Mouse (Mus musculus) CH12.LX (cell line): ENCODE measurements around the gene Irs2. TPM values are rescaled to one million over a fixed set of nuclear protein-coding genes. Genes with fewer than 3 reads are reported as not detected.

Experiments used
- DNase-seq: peaks from one replicate; pipeline ENCODE4 v3.0.0-alpha.2; 2013; ENCODE audit errors: extremely low read depth
- H3K27ac ChIP-seq: 2 replicates; pipeline ENCODE4 v1.5.1; 2012; ENCODE audit warnings: low read depth, mild to moderate bottlenecking, control low read depth, moderate library complexity; ENCODE audit not compliant: insufficient read depth
- H3K27me3 ChIP-seq: replicated peaks from 2 replicates; pipeline ENCODE3; 2012; ENCODE audit warnings: inconsistent platforms
- H3K36me3 ChIP-seq, 2 experiments: replicated peaks in 1 of 2; 2 replicates each; pipeline versions ENCODE3 to v1.6.1; 2012; ENCODE audit warnings: inconsistent platforms in 1 of 2, low read length in 1 of 2, mild to moderate bottlenecking in 1 of 2, mixed read lengths in 1 of 2, moderate library complexity in 1 of 2; ENCODE audit not compliant: control insufficient read depth in 1 of 2, insufficient read depth in 1 of 2
- H3K4me1 ChIP-seq, 2 experiments: 2 replicates each; pipeline ENCODE4 v1.6.1; 2012; ENCODE audit warnings: inconsistent platforms in 1 of 2, moderate library complexity in 1 of 2; ENCODE audit not compliant: insufficient read depth in 2 of 2, control insufficient read depth in 1 of 2
- H3K4me2 ChIP-seq: 2 replicates; pipeline ENCODE4 v1.6.1; 2012; ENCODE audit warnings: low read depth, mild to moderate bottlenecking, control low read depth; ENCODE audit not compliant: poor library complexity, insufficient read depth, severe bottlenecking
- H3K4me3 ChIP-seq, 3 experiments: fragments of 150-350 bp in 1 of 3; sonication (generic) in 1 of 3; replicated peaks in 1 of 3; 2 replicates each; pipeline versions ENCODE3 to v1.5.1; 2011 to 2012; ENCODE audit warnings: low read depth in 2 of 3, low read length in 2 of 3, mild to moderate bottlenecking in 2 of 3, moderate library complexity in 2 of 3, control low read depth in 1 of 3, improper control_type of control experiment in 1 of 3, inconsistent platforms in 1 of 3, mixed read lengths in 1 of 3; ENCODE audit not compliant: poor library complexity in 1 of 3
- H3K79me2 ChIP-seq: replicated peaks from 2 replicates; pipeline ENCODE4 v1.6.1; 2012; ENCODE audit warnings: mild to moderate bottlenecking, moderate library complexity; ENCODE audit not compliant: control insufficient read depth, poor library complexity, insufficient read depth, severe bottlenecking; ENCODE audit errors: extremely low read depth
- H3K9ac ChIP-seq: 2 replicates; pipeline ENCODE4 v1.6.1; 2012; ENCODE audit warnings: low read depth, mild to moderate bottlenecking, control low read depth, moderate library complexity; ENCODE audit not compliant: insufficient read depth
- H3K9me3 ChIP-seq: replicated peaks from 2 replicates; pipeline ENCODE3; 2012; ENCODE audit warnings: low read length, inconsistent platforms, mixed read lengths
- CHD1 ChIP-seq: IDR thresholded peaks from 2 replicates; pipeline ENCODE4 v1.6.1; 2012; ENCODE audit warnings: low read depth, low read length, improper control_type of control experiment, inconsistent platforms
- CHD2 ChIP-seq: IDR thresholded peaks from 2 replicates; pipeline ENCODE4 v1.6.1; 2011; ENCODE audit warnings: low read length, improper control_type of control experiment
- CTCF ChIP-seq, 2 experiments: IDR thresholded peaks in 1 of 2; conservative IDR thresholded peaks in 1 of 2; 2 replicates each; pipeline ENCODE4 v1.5.1; 2011 to 2012; ENCODE audit warnings: low read depth in 2 of 2, low read length in 2 of 2, improper control_type of control experiment in 1 of 2, inconsistent platforms in 1 of 2, mild to moderate bottlenecking in 1 of 2, moderate library complexity in 1 of 2
- ELF1 ChIP-seq: IDR thresholded peaks from 2 replicates; pipeline ENCODE4 v1.6.1; 2014; ENCODE audit warnings: low read depth, mild to moderate bottlenecking, inconsistent platforms, low read length, improper control_type of control experiment
- IRF4 ChIP-seq: IDR thresholded peaks from 2 replicates; pipeline ENCODE4 v1.6.1; 2014; ENCODE audit warnings: low read depth, mild to moderate bottlenecking, inconsistent platforms, low read length, improper control_type of control experiment
- JUND ChIP-seq: conservative IDR thresholded peaks from 2 replicates; pipeline ENCODE4 v1.6.1; 2011; ENCODE audit warnings: low read depth, low read length, improper control_type of control experiment
- MAFK ChIP-seq: IDR thresholded peaks from 2 replicates; pipeline ENCODE4 v1.6.1; 2011; ENCODE audit warnings: low read length, improper control_type of control experiment; ENCODE audit not compliant: insufficient replicate concordance
- MEF2A ChIP-seq: IDR thresholded peaks from 2 replicates; pipeline ENCODE4 v1.6.1; 2014; ENCODE audit warnings: low read depth, mild to moderate bottlenecking, inconsistent platforms, low read length, improper control_type of control experiment, borderline replicate concordance
- MXI1 ChIP-seq: IDR thresholded peaks from 2 replicates; pipeline ENCODE4 v1.6.1; 2011; ENCODE audit warnings: mild to moderate bottlenecking, low read depth, low read length, improper control_type of control experiment
- NRF1 ChIP-seq: IDR thresholded peaks from 2 replicates; pipeline ENCODE4 v1.6.1; 2014; ENCODE audit warnings: low read depth, mild to moderate bottlenecking, inconsistent platforms, low read length, improper control_type of control experiment, moderate library complexity
- POLR2A ChIP-seq: IDR thresholded peaks from 2 replicates; pipeline ENCODE4 v1.6.1; 2011; ENCODE audit warnings: low read depth, mild to moderate bottlenecking, improper control_type of control experiment, low read length
- POLR2AphosphoS2 ChIP-seq: IDR thresholded peaks from 2 replicates; pipeline ENCODE4 v1.6.1; 2011; ENCODE audit warnings: low read depth, low read length, improper control_type of control experiment
- USF2 ChIP-seq: conservative IDR thresholded peaks from 2 replicates; pipeline ENCODE4 v1.6.1; 2011; ENCODE audit warnings: low read depth, low read length, improper control_type of control experiment
- ZKSCAN1 ChIP-seq: IDR thresholded peaks from 2 replicates; pipeline ENCODE4 v1.6.1; 2012; ENCODE audit warnings: low read depth, inconsistent platforms, low read length, improper control_type of control experiment, borderline replicate concordance
- ZMIZ1 ChIP-seq: IDR thresholded peaks from 2 replicates; pipeline ENCODE4 v1.6.1; 2012; ENCODE audit warnings: low read depth, mild to moderate bottlenecking, inconsistent platforms, low read length, improper control_type of control experiment
- dilution Hi-C: fragments of 300-500 bp; cut with MboI; formaldehyde crosslinking; loops from 2 replicates; pipeline ENCODE4 v1.14.3; 2020; ENCODE audit warnings: low sequenced_read_pairs; ENCODE audit not compliant: extremely low pct_unique_long_range_greater_than_20kb, extremely low pct_ligation_motif_present
- in situ Hi-C: fragments of 300-500 bp; cut with MboI; formaldehyde crosslinking; loops from 3 replicates; pipeline ENCODE4 v1.14.3; 2019; ENCODE audit warnings: low sequenced_read_pairs, low pct_ligation_motif_present, low pct_unique_long_range_greater_than_20kb, mixed read lengths
- polyA plus RNA-seq: library from polyadenylated mRNA; unstranded; fragments of >175 nt; gene quantifications from 2 replicates; pipeline ENCODE4 v1.2.1, GENCODE M21; 2012; ENCODE audit warnings: low read depth; ENCODE audit not compliant: insufficient read length
- total RNA-seq, 2 experiments: library from RNA; depleted of rRNA; stranded (reverse); fragments of 300-350 nt in 1 of 2; fragments of >200 nt in 1 of 2; gene quantifications; 2 replicates each; pipeline ENCODE4 v1.2.3; 2012 to 2014

Gene Irs2
- total and polyA plus RNA-seq, 3 experiments: 0.24 to 1.1 TPM; not detected in 1

- dilution Hi-C loops (no loop called here), in situ Hi-C loops (no loop called here)
- no peak for TF ChIP-seq USF2
- no peak for TF ChIP-seq MAFK
- no peak for TF ChIP-seq MXI1
- TF ChIP-seq CHD1: no peak
- TF ChIP-seq POLR2AphosphoS2: no peak
- TF ChIP-seq NRF1: no peak
- TF ChIP-seq ELF1: no peak
- TF ChIP-seq CHD2: no peak
- no peak for TF ChIP-seq ZKSCAN1
- no peak for TF ChIP-seq ZMIZ1
- no peak for TF ChIP-seq IRF4
- no peak for TF ChIP-seq MEF2A
- TF ChIP-seq POLR2A: no peak
- TF ChIP-seq CTCF (conservative IDR thresholded peaks at IDR 0.05 in 1 of 2, IDR thresholded peaks at IDR 0.05 in 1 of 2; ENCODE audit: low read depth in 2 of 2, low read length in 2 of 2): no peak
- H3K4me2 ChIP-seq: no peak overlapping the region
- peaks cover 0 to 1% of the 10 kb centered on the region in 2 experiments for H3K36me3 ChIP-seq
- H3K4me3 ChIP-seq: no peak overlapping the region
- no peaks in the 10 kb centered on the region; the same call in 1 of the 2 replicates for H3K79me2 ChIP-seq
- DNase-seq: no peak
- no peaks in the 10 kb centered on the region for H3K27me3 ChIP-seq
- peaks cover 28% of the 10 kb centered on the region for H3K9me3 ChIP-seq
- H3K9ac ChIP-seq: no peak overlapping the region
- H3K27ac ChIP-seq: no peak overlapping the region
- H3K4me1 ChIP-seq: peaks cover 13 to 19% of the 10 kb centered on the region in 2 experiments
These were observed 3.3 kb downstream of the Irs2 start for GRCm38 (mm10) chr8:11004781-11005459.

DNA sequence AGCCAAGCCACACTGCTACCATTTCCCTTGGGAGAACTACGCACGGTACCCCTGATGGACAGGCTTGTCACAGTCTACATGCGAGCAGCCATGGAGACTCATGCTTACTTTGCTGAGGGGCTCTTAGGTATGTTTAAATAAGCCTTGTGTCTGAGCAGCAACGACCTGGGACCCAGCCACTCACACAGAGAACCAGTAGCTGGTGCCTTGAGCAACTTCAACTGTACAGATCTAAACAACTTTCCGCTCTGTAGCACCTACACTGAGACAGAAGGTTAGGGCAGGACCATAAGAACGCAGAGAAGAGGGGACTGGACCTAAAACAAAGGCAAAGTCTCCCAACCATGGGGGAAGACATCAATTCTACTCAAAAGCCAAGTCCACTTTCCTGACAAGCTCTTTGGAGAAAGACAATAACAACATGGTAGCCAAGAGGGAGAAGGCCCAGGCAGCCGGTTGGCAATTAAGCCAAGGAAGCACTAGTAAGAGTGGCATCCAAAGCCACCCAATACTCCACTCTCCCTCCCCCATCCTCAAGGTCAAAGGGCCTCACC is 4.3 kb downstream of the Irs2 start:
- H3K79me2 ChIP-seq: no peaks in the 10 kb centered on the region; the same call in 1 of the 2 replicates
- peaks cover 13 to 19% of the 10 kb centered on the region in 2 experiments for H3K4me1 ChIP-seq
- no peak overlapping the region for H3K9ac ChIP-seq
- H3K9me3 ChIP-seq: peaks cover 27% of the 10 kb centered on the region
- H3K36me3 ChIP-seq: peaks cover 0 to 1% of the 10 kb centered on the region in 2 experiments
- no peak overlapping the region for H3K4me3 ChIP-seq
- TF ChIP-seq JUND: no peak
- H3K27ac ChIP-seq: no peak overlapping the region
- dilution Hi-C loops (no loop called here), in situ Hi-C loops (no loop called here)
- no peak overlapping the region for H3K4me2 ChIP-seq
- no peak for DNase-seq
- H3K27me3 ChIP-seq: no peaks in the 10 kb centered on the region
